Mouse (Mus musculus): ENCODE data around the gene Olfr270.

The Olfr270 gene

GRCm38 (mm10) chr4:52964247-52964646 is at the start of gene Olfr270:
TSS of gene Olfr270 (plus strand) at chr4:52964547.
- no peak for DNase-seq (ENCODE audit: low read depth, low spot score)

- no peak for DNase-seq (ENCODE audit: low read depth, low spot score)
Measured at GRCm38 (mm10) chr4:52916659-52917310, 47.6 kb upstream of the Olfr270 start.

- no peak for DNase-seq (ENCODE audit: low read depth, low spot score)
Measured at GRCm38 (mm10) chr4:52917311-52917688, 47.0 kb upstream of the Olfr270 start.

- DNase-seq (ENCODE audit: low read depth, low spot score), result no peak
Measured at GRCm38 (mm10) chr4:52919078-52919477, 45.3 kb upstream of the Olfr270 start, which contains the start of gene Olfr272. TSS of gene Olfr272 (minus strand) at chr4:52919178.

- no peak for DNase-seq (ENCODE audit: low read depth, low spot score)
Measured at GRCm38 (mm10) chr4:52930480-52930879, 33.9 kb upstream of the Olfr270 start.

GRCm38 (mm10) chr4:52946665-52947064 is 17.7 kb upstream of the Olfr270 start:
- DNase-seq (ENCODE audit: low read depth, low spot score), result no peak

- DNase-seq (ENCODE audit: low read depth, low spot score), result no peak
Measured at GRCm38 (mm10) chr4:52949005-52949404, 15.3 kb upstream of the Olfr270 start.

- peak; percentile 14 for DNase-seq (ENCODE audit: low read depth, low spot score)
Measured at GRCm38 (mm10) chr4:52958693-52959092, 5.7 kb upstream of the Olfr270 start.

GRCm38 (mm10) chr4:52985216-52985615 is 20.9 kb downstream of the Olfr270 start:
- no peak for DNase-seq (ENCODE audit: low read depth, low spot score)

GRCm38 (mm10) chr4:52986266-52986665 is 21.9 kb downstream of the Olfr270 start:
- no peak for DNase-seq (ENCODE audit: low read depth, low spot score)

GRCm38 (mm10) chr4:52989248-52989647 is 24.9 kb downstream of the Olfr270 start, which contains the start of gene Nipsnap3a:
TSS of gene Nipsnap3a (plus strand) at chr4:52989272.
- no peak for DNase-seq (ENCODE audit: low read depth, low spot score)

- DNase-seq (ENCODE audit: low read depth, low spot score), result no peak
Measured at GRCm38 (mm10) chr4:52999449-52999848, 35.1 kb downstream of the Olfr270 start.

- DNase-seq (ENCODE audit: low read depth, low spot score), result no peak
Measured at GRCm38 (mm10) chr4:53000154-53000553, 35.8 kb downstream of the Olfr270 start.

- no peak for DNase-seq (ENCODE audit: low read depth, low spot score)
Measured at GRCm38 (mm10) chr4:53009183-53009582, 44.8 kb downstream of the Olfr270 start.

GRCm38 (mm10) chr4:53009871-53010270 is 45.5 kb downstream of the Olfr270 start:
- no peak for DNase-seq (ENCODE audit: low read depth, low spot score)

GRCm38 (mm10) chr4:53011732-53012361 is 47.5 kb downstream of the Olfr270 start, which contains the start of gene Nipsnap3b:
TSS of gene Nipsnap3b (plus strand) at chr4:53011880.
- DNase-seq (ENCODE audit: low read depth, low spot score), result peak; percentile 91

GRCm38 (mm10) chr4:53014421-53014820 is 50.1 kb downstream of the Olfr270 start:
- DNase-seq (ENCODE audit: low read depth, low spot score), result no peak

GRCm38 (mm10) chr4:53015024-53015423 is 50.7 kb downstream of the Olfr270 start:
- no peak for DNase-seq (ENCODE audit: low read depth, low spot score)

- no peak for DNase-seq (ENCODE audit: low read depth, low spot score)
Measured at GRCm38 (mm10) chr4:53018392-53018791, 54.0 kb downstream of the Olfr270 start.

All from brain, embryonic 18.5 days (tissue).